Mouse (Mus musculus) C2C12 (cell line): ENCODE data around the gene Gm29609.

Source experiments
- CTCF ChIP-seq: IDR thresholded peaks from one replicate; pipeline ENCODE4 v1.5.1; 2011; ENCODE audit not compliant: control insufficient read depth, insufficient read depth, insufficient read length
- FOSL1 ChIP-seq: IDR thresholded peaks from one replicate; pipeline ENCODE4 v1.8.0; 2011; ENCODE audit warnings: mild to moderate bottlenecking, low read length; ENCODE audit not compliant: poor library complexity, insufficient read depth, severe bottlenecking
- MYOD1 ChIP-seq: IDR thresholded peaks from one replicate; pipeline ENCODE4 v1.6.1; 2011; ENCODE audit warnings: low read depth; ENCODE audit not compliant: control insufficient read depth, insufficient read length
- MYOG ChIP-seq: IDR thresholded peaks from one replicate; pipeline ENCODE4 v1.6.1; 2011; ENCODE audit not compliant: control insufficient read depth, insufficient read length; ENCODE audit errors: extremely low read depth
- USF1 ChIP-seq: IDR thresholded peaks from one replicate; pipeline ENCODE4 v1.6.1; 2011; ENCODE audit warnings: low read depth, mild to moderate bottlenecking, control low read depth, moderate library complexity

- TF ChIP-seq CTCF (no peak), MYOD1 (no peak), FOSL1 (no peak), MYOG (no peak), USF1 (no peak)
Measured at GRCm38 (mm10) chr5:31219474-31219873, 39.8 kb upstream of the Gm29609 start.
